Mouse (Mus musculus) MEL (cell line): Measurements from ENCODE around the gene Tubb1. TPM values are rescaled to one million over a fixed set of nuclear protein-coding genes. Genes with fewer than 3 reads are reported as not detected.

Experiments
- polyA plus RNA-seq, 2 experiments: library from polyadenylated mRNA; stranded (reverse) in 1 of 2; unstranded in 1 of 2; fragments of >175 nt in 1 of 2; fragments of >200 nt in 1 of 2; gene quantifications; 2 replicates each; pipeline versions ENCODE4 v1.2.1 to v1.2.4; 2012; ENCODE audit warnings: low replicate concordance in 2 of 2, low read depth in 1 of 2; ENCODE audit not compliant: insufficient read length in 2 of 2, insufficient read depth in 1 of 2, missing spikeins in 1 of 2
- total RNA-seq: library from RNA; depleted of rRNA; stranded (reverse); fragments of 300-350 nt; gene quantifications from 2 replicates; pipeline ENCODE4 v1.2.3, GENCODE M21; 2012; rRNA removed

Tubb1 gene
- total and polyA plus RNA-seq, 3 experiments = 2.6 to 3.1 TPM; not detected in 1

Other genes with a start within 250 kb of the Tubb1 start
- gene Gnas, start 166.4 kb upstream of the Tubb1 start, total RNA-seq = 255 and 273 TPM in 2 replicates
- gene Gnas, start 166.4 kb upstream of the Tubb1 start, polyA plus RNA-seq = 100 to 1,000 TPM; 383 to 447 TPM
- 26.9 and 34.2 TPM in 2 replicates for gene Gm20721, start 104.0 kb upstream of the Tubb1 start, total RNA-seq
- 100 to 1,000 TPM in 1 of 2 experiments, not detected in 1; 171 TPM for gene Gm20721, start 104.0 kb upstream of the Tubb1 start, polyA plus RNA-seq
- 43.8 and 46.8 TPM in 2 replicates for gene Nelfcd, start 34.9 kb upstream of the Tubb1 start, total RNA-seq
- gene Nelfcd, start 34.9 kb upstream of the Tubb1 start, polyA plus RNA-seq = 10 to 100 TPM; 74.8 to 89.0 TPM
- 113 and 118 TPM in 2 replicates for gene Ctsz, start 11.7 kb upstream of the Tubb1 start, total RNA-seq
- gene Ctsz, start 11.7 kb upstream of the Tubb1 start, polyA plus RNA-seq = 10 to 100 TPM in 1 of 2 experiments, not detected in 1; 93.7 TPM
- 521 and 561 TPM in 2 replicates for gene Atp5e, start 13.4 kb downstream of the Tubb1 start, total RNA-seq
- 100 to 1,000 TPM in 1 of 2 experiments, not detected in 1; 225 TPM for gene Atp5e, start 13.4 kb downstream of the Tubb1 start, polyA plus RNA-seq
- 137 and 142 TPM in 2 replicates for gene Prelid3b, start 22.4 kb downstream of the Tubb1 start, total RNA-seq
- gene Prelid3b, start 22.4 kb downstream of the Tubb1 start, polyA plus RNA-seq = 100 to 1,000 TPM; 189 to 210 TPM
- 1.4 and 2.3 TPM in 2 replicates for gene Zfp831, start 192.8 kb downstream of the Tubb1 start, total RNA-seq
- 1 to 10 TPM in 1 of 2 experiments, not detected in 1; 4.1 TPM for gene Zfp831, start 192.8 kb downstream of the Tubb1 start, polyA plus RNA-seq